Mouse (Mus musculus) heart, adult 18-20 months (tissue): ENCODE measurements around the gene Bdh1. TPM values are rescaled to one million over a fixed set of nuclear protein-coding genes. Genes with fewer than 3 reads are reported as not detected.
A peak's percentile ranks its signal among the peaks of the same experiment; 100 is the strongest.

Source experiments
- DNase-seq, 2 experiments: peaks; one replicate each; pipeline ENCODE4 v3.0.0; 2021 to 2022; ENCODE audit warnings: mixed read lengths in 1 of 2
- total RNA-seq, 2 experiments: library from RNA; stranded (reverse); gene quantifications; 2 replicates each; pipeline ENCODE4 v1.2.3; 2021

Bdh1 gene
- total RNA-seq, 2 experiments from 2014 or later: 240 to 275 TPM

DNA sequence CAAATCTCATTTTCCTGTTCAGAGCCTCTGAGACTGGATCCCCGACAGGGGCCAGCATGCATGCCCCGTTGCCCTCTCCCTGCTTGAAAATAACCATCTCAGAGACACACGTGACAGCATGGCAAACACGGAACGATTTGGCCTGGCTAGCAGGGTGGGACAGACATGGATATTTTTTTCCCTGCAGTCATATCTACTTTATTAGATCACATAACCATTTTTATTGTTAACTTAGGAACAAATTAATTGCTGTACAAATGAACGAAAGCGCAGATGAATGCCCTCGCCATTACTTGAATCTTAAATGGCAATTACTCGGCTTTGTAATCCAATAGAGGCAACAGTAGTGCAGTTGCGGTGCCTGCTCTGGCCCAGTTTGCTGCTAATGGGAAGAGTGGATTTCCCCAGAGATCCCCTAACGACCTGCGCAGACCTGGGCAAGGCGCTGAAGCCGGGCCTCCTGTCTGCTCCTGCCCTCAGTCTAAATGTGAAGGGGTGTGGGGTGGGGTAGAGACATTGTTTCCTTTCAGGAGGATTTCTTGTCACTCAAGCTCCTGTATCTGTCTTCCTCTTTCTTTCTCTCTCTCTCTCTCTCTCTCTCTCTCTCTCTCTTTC lies 79.8 kb downstream of the Bdh1 start:
- no peak for DNase-seq

DNA sequence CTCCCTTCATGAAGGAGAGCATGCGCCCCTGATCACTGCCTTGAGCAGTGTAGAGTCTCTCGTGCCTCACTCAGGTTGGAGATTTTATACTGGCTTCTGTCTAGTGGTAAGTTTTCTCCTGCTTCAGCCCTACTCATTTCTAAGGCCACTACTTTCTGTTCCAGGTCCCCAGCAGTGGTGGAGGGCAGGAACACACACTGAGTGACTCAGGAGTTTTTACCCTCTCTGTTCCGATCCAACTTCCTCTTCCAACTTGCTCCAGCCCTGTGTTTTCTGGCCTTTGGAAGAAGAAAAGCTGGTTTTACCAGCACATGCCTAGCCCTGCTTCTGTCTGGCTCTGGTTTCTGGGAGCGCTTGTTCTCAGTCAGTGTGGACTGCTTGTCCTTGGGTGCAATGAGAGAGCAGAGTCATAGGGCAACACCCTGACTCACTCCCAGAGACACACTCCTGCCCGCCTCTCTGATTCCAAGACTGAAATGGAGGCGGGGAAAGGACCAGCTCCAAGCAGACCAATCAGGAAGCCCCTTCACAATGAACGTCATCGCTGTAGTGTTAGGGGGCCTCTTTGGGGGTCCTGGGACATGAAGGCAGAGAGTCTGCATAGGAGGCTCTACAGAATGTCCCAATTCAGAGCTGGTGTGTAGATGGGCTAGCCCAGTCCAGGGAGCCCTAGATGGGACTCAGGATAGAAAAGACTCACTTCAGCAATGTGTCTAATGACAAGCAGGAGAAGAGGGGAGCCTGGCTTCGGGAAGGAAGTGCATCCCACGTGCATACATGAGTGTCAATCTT lies 84.8 kb downstream of the Bdh1 start:
- peak in 1 of 2 experiments; percentile 45 for DNase-seq

DNA sequence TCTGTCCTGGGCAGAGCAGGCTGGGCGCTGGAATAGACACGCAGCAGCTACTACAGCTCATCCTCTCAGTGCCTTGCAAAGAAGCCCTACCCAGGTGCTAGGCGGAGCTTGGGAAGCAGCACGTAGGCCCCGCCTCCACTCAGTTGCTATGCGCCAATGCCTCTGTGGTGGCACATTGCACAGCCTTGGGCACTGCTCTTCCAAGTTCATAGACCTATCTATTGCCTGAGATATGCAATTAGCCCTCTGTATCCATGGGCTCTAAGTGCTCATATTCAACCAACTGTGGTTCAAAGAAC lies 85.3 kb downstream of the Bdh1 start:
- DNase-seq: no peak

DNA sequence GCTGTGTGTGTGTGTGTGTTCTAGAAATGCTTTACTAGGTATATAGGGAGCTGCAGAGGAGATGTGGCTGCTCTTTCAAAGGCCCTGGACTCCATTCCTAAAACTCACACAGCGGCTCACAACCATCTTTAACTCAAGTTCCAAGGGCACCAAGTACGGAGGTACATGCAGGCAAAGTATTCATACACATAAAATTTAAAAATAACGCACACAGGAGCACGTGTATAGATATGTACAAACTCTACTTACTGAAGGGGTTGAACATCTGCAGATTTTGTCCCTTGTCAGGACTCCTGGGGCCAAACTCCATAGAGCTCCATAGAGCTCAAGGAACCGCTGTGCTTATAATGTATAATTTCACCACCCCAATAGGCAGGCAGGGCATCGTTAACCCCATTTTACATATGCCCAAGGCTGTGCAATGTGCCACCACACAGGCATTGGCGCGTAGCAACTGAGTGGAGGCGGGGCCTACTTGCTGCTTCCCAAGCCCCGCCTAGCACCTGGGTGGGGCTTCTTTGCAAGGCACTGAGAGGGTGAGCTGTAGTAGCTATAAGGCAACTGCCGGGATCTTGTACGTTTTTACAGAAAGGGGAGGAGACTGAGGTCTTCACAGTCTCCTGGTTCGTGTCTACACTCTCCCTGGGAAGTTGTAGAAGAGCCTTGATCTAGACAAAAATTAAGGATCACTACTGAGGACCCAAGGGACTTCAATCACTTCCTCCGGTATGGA lies 85.9 kb downstream of the Bdh1 start:
- no peak for DNase-seq

Other genes with a start within 250 kb of the Bdh1 start
- gene Acap2, start 221.0 kb upstream of the Bdh1 start, total RNA-seq: 10 to 100 TPM; 16.8 to 18.7 TPM
- gene Ppp1r2, start 147.0 kb upstream of the Bdh1 start, total RNA-seq: 10 to 100 TPM; 77.5 to 85.2 TPM
- 1 to 10 TPM; 5.5 to 6.8 TPM for gene Apod, start 107.5 kb upstream of the Bdh1 start, total RNA-seq
- gene Dlg1, start 241.2 kb downstream of the Bdh1 start, total RNA-seq: 10 to 100 TPM; 52.6 to 59.2 TPM